Mouse (Mus musculus) adrenal gland, postnatal 25 days (tissue): ENCODE results near the gene Tvp23b. TPM values are rescaled to one million over a fixed set of nuclear protein-coding genes. Genes with fewer than 3 reads are reported as not detected.

Source experiments
- DNase-seq: peaks from one replicate; pipeline ENCODE4 v3.0.0; 2021; ENCODE audit warnings: mixed read lengths
- long read RNA-seq: library from polyadenylated mRNA; stranded (forward); transcript quantifications from one replicate; pipeline ENCODE4 v2.0.0, GENCODE M21; 2021
- total RNA-seq: library from RNA; stranded (reverse); gene quantifications from 2 replicates; pipeline ENCODE4 v1.2.3, GENCODE M21; 2021

Tvp23b gene
- 31.4 and 58.5 TPM in 2 replicates for total RNA-seq
- long read RNA-seq, transcript Tvp23b-201 (7 exons, 1,784 nt) = major isoform, 90 of 104 reads
- long read RNA-seq, partial matches to known transcripts = 2 of 104 reads
- long read RNA-seq, other reads (novel, unspliced or antisense) = 12 of 104 reads

GRCm38 (mm10) chr11:62879220-62880048 lies at the start of gene Tvp23b:
Gene Tvp23b (plus strand): TSS chr11:62879455.
- DNase-seq = peak; percentile 99

- no peak for DNase-seq
These were observed 48.9 kb upstream of the Tvp23b start for GRCm38 (mm10) chr11:62830387-62830786.

- no peak for DNase-seq
These were observed 47.3 kb upstream of the Tvp23b start for GRCm38 (mm10) chr11:62831906-62832305.

GRCm38 (mm10) chr11:62844562-62844961 lies 34.7 kb upstream of the Tvp23b start:
- DNase-seq = no peak

GRCm38 (mm10) chr11:62845730-62846129 lies 33.5 kb upstream of the Tvp23b start:
- DNase-seq = no peak

GRCm38 (mm10) chr11:62846961-62847654 lies 32.1 kb upstream of the Tvp23b start, which contains the start of gene Fbxw10:
Gene Fbxw10 (plus strand): TSS chr11:62847069.
- no peak for DNase-seq

- DNase-seq = no peak
These were observed 31.5 kb upstream of the Tvp23b start for GRCm38 (mm10) chr11:62847655-62848191.

GRCm38 (mm10) chr11:62848301-62848700 lies 31.0 kb upstream of the Tvp23b start:
- no peak for DNase-seq

GRCm38 (mm10) chr11:62851199-62851598 lies 28.1 kb upstream of the Tvp23b start:
- DNase-seq = peak; percentile 9

GRCm38 (mm10) chr11:62853334-62853733 lies 25.9 kb upstream of the Tvp23b start:
- DNase-seq = no peak

- DNase-seq = peak; percentile 23
These were observed 13.7 kb upstream of the Tvp23b start for GRCm38 (mm10) chr11:62865562-62865961.

- DNase-seq = no peak
These were observed 12.6 kb upstream of the Tvp23b start for GRCm38 (mm10) chr11:62866685-62867084.

GRCm38 (mm10) chr11:62869201-62869600 lies 10.1 kb upstream of the Tvp23b start:
- DNase-seq = no peak

- DNase-seq = no peak
These were observed 9.4 kb upstream of the Tvp23b start for GRCm38 (mm10) chr11:62869715-62870371.

- no peak for DNase-seq
These were observed 5.8 kb upstream of the Tvp23b start for GRCm38 (mm10) chr11:62873479-62873878.

GRCm38 (mm10) chr11:62875696-62876095 lies 3.6 kb upstream of the Tvp23b start:
- DNase-seq = no peak

GRCm38 (mm10) chr11:62876445-62876844 lies 2.8 kb upstream of the Tvp23b start:
- no peak for DNase-seq

- DNase-seq = no peak
These were observed 1.9 kb upstream of the Tvp23b start for GRCm38 (mm10) chr11:62877391-62877790.

GRCm38 (mm10) chr11:62878728-62879127 lies 527 bp upstream of the Tvp23b start:
- no peak for DNase-seq

GRCm38 (mm10) chr11:62883407-62883806 lies 4.2 kb downstream of the Tvp23b start:
- DNase-seq = no peak

- no peak for DNase-seq
These were observed 6.1 kb downstream of the Tvp23b start for GRCm38 (mm10) chr11:62885323-62885722.

- no peak for DNase-seq
These were observed 11.5 kb downstream of the Tvp23b start for GRCm38 (mm10) chr11:62890796-62891195.
